Mouse (Mus musculus): ENCODE data around the gene Sh3kbp1.

Sh3kbp1 gene

DNA sequence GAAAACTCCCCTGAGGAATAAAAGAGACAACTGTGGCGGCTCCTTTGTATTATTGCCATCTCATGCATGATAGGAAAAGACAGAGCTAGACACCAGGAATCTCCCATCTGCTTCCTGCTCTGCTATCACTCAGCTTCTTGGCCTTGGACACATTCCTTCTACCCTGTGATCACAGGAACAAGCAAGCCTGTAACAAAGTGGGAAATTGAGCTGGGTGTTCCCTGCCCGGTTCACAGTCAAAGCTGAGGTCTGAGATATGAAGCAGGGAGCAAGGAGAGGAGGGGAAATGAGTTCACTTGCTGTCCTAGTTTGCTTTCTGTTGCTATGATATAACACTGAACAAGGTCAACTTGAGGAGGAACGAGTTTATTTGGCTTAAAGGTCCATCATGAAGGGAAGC is 301.8 kb downstream of the Sh3kbp1 start:
- DNase-seq (ENCODE audit: low read depth): no peak

DNA sequence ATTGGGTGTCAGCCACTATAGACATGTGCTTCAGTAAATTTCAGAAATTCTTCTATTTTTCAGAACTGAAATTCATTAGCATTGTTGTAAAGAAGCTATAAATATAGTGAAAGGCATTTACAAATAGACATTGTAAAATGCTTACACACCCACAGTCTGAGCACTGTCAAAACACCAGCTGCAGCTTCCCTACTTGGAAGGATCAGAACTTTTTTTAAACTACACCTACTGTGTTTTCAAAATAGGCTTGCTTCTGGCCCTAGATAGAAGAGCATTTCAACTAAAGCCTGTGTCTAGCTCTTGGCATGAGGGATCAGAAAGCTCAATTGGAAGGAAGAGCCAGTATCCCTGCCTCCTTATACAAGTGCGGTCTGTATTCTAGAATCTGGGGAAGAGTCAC is 305.0 kb downstream of the Sh3kbp1 start:
- DNase-seq (ENCODE audit: low read depth): no peak

DNA sequence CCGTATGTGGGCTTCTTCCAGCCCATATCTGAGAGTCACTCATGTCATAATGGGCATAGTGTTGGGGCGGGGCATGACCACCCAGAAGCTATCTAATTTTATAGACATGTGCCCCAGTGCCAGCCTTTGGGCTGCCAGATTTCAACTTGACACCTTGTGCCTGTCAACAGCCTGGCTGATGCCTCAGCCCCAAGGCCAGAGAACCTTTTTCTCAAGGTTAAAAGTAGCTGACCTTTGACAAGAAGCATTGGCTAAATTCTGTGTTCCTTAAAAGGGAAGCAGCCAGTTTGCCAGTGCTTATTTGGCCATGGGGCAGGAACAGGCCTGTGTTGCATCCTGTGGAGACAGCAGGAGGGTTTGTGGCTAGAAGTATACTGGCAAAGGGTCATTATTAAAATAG is 315.5 kb downstream of the Sh3kbp1 start:
- DNase-seq (ENCODE audit: low read depth): no peak

DNA sequence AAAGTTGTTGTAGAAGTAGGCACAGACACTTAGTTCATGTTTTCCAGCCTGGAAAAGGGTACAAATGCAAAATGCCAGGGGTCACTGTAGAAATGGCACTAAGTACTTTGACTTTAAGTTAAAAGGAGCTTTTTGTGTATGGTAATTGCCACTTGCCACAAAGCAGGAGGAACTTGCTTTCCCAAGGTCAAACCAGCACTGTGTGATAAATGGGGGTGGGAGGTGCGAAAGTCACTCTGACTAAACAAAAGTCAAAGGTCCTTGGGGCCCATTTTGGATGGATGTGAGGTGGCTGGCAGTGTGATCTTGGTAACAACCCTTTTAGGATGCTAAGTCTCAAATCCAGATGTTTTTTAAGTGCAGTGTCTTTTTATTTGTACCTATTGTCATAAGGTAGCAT is 316.5 kb downstream of the Sh3kbp1 start:
- no peak for DNase-seq (ENCODE audit: low read depth)

DNA sequence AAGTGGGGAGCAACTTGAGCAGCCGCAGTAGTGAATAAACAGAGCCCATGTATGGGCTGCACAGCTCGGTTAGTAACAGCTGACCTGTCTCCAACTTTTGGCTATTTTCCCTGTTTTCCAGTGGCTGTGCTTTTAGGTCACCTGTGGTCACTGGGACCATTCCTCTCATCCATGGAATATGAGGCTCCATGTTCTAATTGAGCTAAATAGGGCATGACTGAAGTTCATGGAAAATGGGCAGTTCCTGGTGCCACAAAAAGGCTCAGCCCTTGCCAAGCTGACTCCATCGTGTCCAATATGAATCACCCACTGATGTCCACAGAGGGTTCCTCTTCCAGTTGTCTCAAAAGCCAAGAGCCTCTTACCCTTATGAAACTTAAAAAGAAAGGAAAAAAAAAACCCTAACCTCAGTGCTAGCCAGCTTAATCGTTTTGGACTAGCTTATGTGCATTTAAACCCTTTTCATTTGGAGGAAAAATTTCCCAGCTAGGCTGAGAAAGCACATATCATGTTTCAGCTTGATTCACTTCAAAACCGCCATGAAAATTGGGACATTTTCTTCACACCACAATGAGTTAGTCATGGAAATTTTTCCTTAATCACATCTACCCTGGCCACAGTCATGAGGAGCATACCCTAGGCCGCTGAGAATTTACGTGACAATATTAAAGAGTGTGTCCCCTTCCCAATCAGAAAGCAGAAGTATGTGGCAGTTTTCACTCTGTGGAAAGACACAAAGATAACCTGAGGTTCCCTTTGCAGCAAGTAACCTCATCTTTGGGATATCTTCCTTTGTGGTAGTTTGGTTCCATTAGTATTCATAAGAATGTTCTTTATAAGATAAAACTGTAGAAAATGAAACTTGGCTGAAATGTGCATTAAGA is 326.7 kb downstream of the Sh3kbp1 start:
- no peak for DNase-seq (ENCODE audit: low read depth)

DNA sequence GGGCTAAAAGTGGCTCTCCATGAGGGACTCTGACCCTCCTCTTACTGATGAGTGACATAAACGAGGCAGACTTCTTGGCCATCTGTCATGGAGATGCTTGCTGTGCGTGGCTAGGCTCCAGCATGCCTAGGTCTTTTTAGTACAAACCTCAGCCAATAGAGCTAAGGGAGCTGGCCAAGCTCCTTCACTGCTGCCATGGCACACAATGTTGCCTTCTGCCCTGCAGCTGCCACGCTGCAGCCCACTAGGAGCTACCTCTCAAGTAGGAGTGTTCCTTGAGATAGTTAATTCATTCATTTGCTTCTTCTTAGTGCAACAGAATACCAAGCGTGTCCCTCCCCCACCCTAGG is 327.3 kb downstream of the Sh3kbp1 start:
- DNase-seq (ENCODE audit: low read depth): no peak

DNA sequence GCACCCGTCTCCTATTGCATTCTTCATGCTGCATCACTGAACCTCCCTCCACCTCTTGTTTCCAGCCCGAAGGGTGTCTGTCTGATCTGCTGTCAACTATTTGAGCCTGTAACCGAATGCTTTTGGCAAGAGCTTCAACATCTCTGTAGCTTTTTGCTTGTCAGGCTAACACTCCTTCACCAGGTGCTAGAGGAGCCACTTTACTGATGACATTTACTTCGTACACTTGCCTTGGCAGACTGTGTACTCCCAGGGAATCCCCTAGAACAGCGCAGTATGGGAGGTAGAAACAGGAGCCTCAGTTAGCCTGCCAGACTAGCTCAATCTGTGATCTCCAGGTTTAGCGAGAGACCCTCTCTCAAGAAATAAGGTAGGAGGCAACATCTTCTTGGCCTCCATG is 328.4 kb downstream of the Sh3kbp1 start:
- no peak for DNase-seq (ENCODE audit: low read depth)

DNA sequence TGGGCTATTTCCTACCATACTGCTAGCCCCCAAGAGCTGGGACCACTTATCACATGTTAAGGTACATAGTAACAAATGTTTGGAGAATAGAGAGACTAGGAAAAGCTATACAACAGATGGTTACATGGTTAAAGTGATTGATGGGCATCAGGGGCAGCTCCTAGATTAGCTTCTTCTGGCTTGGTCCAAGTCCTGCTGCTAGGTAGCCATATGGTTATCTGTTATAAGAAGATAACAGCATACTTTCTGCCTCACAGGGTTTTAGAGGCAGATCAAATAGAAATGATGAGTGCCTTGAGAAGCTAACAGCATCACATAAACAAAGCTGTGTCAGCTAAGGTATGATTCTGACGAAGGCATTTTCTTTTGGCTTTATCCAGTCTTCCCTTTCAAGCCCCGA is 334.3 kb downstream of the Sh3kbp1 start:
- no peak for DNase-seq (ENCODE audit: low read depth)

DNA sequence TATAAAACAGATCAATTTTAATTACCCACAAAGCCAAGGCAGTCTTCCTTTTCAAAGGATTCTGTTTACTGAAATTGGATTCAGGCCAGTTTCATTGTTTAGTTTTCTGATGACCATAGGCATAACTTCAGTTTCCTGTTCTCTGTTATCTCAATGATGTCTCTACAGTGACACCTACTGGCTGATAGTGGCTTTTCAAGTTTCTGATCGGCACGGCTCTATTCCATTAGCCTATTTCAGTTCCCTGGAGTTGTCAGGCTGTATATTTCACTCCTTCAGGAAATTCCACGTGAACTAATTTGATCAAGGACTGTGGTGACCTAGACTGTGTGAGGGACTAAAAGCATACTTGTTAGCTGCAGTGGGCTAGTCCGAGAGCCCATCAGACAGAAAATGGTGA is 336.2 kb downstream of the Sh3kbp1 start:
- DNase-seq (ENCODE audit: low read depth): peak; percentile 48

DNA sequence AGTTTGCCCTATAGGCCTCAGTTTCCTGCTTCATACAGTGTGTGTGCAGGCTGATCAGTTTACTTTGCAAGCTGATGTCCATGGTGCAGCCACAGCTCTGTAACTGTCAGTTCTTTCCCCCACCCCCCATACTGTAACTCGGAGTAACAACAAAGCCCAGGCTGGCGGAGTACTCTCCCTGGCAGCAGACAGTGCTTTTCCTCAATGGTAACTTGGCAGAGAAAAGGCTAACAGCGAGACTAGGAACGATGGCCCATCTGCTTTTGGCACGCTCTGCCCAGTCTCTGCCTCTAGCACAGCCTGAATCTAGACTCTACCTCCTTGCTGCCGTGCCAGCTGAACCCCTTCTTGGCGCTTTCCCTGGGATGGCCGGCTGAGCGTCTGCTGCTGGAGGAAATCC is 336.9 kb downstream of the Sh3kbp1 start:
- no peak for DNase-seq (ENCODE audit: low read depth)

DNA sequence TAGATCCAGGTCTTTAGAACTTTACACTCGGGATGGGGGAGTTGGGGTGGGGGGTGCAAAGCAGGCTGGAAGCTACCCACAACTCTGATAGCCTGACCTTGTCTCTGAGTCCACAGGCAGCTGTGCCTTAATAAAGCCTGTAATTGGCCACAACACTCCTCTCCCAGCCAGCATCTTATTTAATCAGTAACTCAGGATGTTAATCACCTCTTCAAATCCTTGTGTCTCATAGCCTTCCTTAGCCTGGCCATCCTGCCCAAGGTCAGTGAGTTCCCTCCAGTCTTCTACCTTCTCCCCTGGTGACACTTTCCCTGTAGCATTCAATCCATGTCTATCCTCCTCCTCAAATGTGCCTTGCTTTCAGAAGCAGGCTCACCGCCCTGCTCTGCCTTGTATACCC is 342.0 kb downstream of the Sh3kbp1 start:
- DNase-seq (ENCODE audit: low read depth): no peak

DNA sequence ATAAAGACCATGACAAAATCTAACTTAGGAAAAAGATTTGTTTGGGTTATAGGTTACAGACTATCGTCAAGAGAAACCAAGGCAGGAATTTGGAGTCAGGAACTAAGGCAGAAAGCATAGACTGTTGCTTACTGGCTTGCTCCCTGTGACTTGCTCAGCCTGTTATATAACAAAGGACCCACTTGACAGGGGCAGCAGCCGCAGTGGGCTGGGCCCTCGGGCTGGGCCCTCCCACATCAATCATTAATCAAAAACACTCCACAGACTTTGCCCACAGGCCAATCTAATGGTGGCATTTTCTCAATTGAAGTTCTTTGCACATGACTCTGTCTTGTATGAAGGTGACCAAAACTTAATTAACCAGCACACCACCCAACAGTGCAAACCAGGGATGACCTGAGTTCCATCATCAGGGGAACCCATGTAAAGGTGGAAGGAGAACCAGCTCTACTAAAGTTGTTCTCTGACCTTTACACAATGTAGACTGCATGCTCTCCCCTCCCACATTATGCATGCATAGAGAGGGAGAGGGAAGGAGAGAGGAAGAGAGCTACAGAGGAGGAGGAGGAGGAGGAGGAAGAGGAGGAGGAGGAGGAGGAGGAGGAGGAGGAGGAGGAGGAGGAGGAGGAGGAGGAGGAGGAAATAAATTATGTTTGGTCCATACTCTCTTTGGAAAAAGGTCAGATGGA is 344.2 kb downstream of the Sh3kbp1 start:
- no peak for DNase-seq (ENCODE audit: low read depth)

DNA sequence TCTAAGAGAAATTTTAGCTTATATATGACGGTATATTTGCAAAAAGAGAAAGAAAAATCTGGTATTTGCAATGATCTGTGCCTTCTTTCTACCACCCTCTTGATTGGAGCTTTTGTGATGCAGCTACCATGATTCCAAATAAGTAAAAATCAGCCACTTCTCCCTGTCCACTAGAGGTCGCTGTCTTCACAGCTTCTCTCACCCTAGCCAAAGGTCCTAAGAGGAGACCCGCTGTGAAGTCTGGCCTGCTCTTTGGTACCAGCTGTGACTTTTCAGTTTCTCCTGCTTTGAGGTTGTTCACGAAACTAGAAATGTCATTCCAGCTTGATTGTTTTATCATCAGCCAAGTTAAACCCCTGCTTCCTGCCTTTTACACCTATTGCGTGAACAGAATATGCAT is 346.7 kb downstream of the Sh3kbp1 start:
- DNase-seq (ENCODE audit: low read depth): peak; percentile 27

DNA sequence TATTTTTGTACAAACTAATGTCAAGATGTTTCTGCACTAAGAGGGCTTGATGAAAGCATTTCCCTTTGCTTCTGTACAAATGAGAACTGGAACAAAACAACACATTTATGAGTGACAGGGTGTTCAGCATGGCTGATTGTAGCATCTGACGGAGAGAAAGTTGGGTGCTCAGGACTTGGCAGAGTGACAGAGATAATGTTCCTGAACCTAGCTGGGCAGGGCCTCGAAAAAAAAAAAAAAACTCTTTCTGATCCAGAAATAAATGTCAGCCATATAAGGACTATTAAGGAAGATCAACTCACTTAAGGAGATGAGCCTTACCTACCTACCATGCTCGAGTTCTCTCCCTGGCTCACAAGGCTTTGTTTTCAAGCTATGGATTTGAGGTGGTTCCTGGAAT is 349.2 kb downstream of the Sh3kbp1 start:
- DNase-seq (ENCODE audit: low read depth): no peak

DNA sequence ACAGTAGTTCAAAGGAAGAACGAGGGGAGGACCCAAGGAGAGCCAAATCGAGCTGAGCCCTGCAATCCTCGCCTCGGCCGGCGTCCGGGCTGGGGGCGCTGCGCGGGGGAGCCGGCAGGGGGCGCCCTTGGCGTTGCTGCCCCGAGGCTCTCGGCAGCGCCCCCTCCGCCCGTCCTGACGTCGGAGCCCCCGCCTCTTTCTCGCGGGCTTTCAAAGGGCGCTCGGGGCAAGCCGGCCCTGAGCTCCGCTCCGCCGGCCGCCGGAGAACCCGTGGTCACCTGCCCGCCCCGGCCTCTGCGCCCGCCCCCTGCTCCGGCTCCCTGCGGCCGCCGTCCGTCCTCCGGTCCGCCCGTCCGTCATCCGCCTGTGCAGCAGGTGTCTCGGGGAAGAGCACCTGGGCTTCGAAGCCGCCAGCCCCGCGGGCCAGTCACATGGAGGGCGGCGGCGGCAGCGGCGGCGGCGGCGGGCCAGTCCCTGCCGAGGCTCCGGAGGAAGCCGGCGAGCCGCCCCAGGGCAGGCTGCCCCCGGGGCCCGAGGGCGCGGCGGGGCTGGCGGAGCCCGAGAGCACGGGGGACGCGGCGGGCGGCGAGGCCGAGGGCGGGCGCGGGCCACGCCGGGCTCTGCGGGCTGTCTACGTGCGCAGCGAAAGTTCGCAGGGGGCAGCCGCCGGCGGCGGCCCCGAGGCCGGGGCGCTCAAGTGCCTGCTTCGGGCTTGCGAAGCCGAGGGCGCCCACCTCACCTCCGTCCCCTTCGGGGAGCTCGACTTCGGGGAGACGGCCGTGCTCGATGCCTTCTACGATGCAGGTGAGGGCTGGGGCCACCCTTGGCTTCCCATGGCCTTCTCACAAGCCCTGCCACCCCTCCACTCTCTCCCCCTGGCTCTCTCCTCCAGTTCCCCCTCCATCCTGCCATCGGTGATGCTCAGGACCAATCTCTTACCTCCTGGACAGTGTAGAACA is 361.2 kb downstream of the Sh3kbp1 start, which contains the start of gene Map3k15:
TSS of gene Map3k15 (plus strand) at position 432 of the 959 bp plus-strand sequence.
- DNase-seq (ENCODE audit: low read depth): peak; percentile 32

DNA sequence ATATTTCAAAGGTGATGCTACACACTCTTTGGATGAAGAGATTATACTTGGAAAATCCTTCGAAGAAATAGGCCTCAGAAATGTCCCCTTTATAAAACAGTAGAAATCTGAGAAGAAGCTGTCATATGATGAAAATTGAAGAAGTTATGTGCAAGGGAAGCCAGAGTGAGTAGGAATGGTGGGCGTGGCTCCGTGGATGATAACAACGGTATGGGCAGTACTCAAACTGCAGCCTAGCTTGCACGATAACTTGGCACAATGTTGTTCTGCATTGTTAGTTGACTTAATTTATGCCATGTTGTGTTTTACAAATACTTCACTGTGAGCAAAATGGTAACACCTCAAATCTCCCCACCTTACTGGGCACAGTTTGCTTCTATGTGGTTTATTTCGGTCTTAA is 368.7 kb downstream of the Sh3kbp1 start:
- DNase-seq (ENCODE audit: low read depth): no peak

Data from c-Kit-positive CD71-positive TER-119-negative erythroid progenitor cells, embryonic 14.5 days (primary cell).